ENCODE assay signal across 8 mouse cellular contexts in genomic region chr3:127498742-127499400, GRCm38 (mm10). TPM values are rescaled to one million over a fixed set of nuclear protein-coding genes. Genes with fewer than 3 reads are reported as not detected.
DNase-seq lines count a peak whose midpoint lies in the region; ATAC-seq and TF ChIP-seq lines count a peak whose summit lies in the region.

Gene Ank2, minus strand, starts transcription at chr3:127499350.

- H3K9me3 ChIP-seq in intestine, embryonic 16.5 days (ENCODE audit: control insufficient read depth, low read length): no peaks in the 10 kb centered on the region
- H3K9me3 ChIP-seq in limb, embryonic 14.5 days (ENCODE audit: control insufficient read depth, low read length): no peaks in the 10 kb centered on the region
- H3K9me3 ChIP-seq in neural tube, embryonic 12.5 days: no peaks in the 10 kb centered on the region

- peak; percentile 20 to 65 for DNase-seq in spleen, postnatal 4 days (ENCODE audit: low spot score in 2 of 2)
- DNase-seq in spleen, adult 18-20 months: no peak
- peak; percentile 66 for DNase-seq in embryo, embryonic 10.5 days (ENCODE audit: low spot score)
- peak; percentile 7 to 23 for DNase-seq in gastrocnemius, postnatal 36 days
- DNase-seq in limb, embryonic 14.5 days (ENCODE audit: low spot score): peak; percentile 71

- H3K4me2 ChIP-seq in intestine, embryonic 16.5 days (ENCODE audit: low read depth, low read length): peak within 1 kb of the TSS; percentile 100
- H3K4me2 ChIP-seq in limb, embryonic 14.5 days (replicated peaks; ENCODE audit: low read depth, low read length, severe bottlenecking): peak within 1 kb of the TSS; percentile 100
- peak within 1 kb of the TSS; percentile 99 for H3K4me2 ChIP-seq in neural tube, embryonic 12.5 days (replicated peaks)

- no peaks in the 10 kb centered on the region for H3K36me3 ChIP-seq in intestine, embryonic 16.5 days (ENCODE audit: control insufficient read depth, insufficient read depth, low read length)
- no peaks in the 10 kb centered on the region for H3K36me3 ChIP-seq in limb, embryonic 14.5 days (ENCODE audit: control insufficient read depth, insufficient read depth, low read length)
- H3K36me3 ChIP-seq in neural tube, embryonic 12.5 days: no peaks in the 10 kb centered on the region

- TF ChIP-seq POLR2A in limb, embryonic 14.5 days (IDR thresholded peaks at IDR 0.05; ENCODE audit: borderline replicate concordance, extremely low read depth, insufficient read depth, insufficient read length): no peak

- H3K4me3 ChIP-seq in intestine, embryonic 16.5 days (ENCODE audit: low read length): peak within 1 kb of the TSS; percentile 69
- H3K4me3 ChIP-seq in limb, embryonic 14.5 days (replicated peaks; ENCODE audit: low read length): peak within 1 kb of the TSS; percentile 57
- H3K4me3 ChIP-seq in neural tube, embryonic 12.5 days: peak within 1 kb of the TSS; percentile 58

- peak within 1 kb of the TSS; percentile 74 for H3K9ac ChIP-seq in intestine, embryonic 16.5 days (ENCODE audit: low read depth, low read length)
- peak within 1 kb of the TSS; percentile 54 for H3K9ac ChIP-seq in limb, embryonic 14.5 days (ENCODE audit: low read depth, low read length, severe bottlenecking)
- H3K9ac ChIP-seq in neural tube, embryonic 12.5 days: peak within 1 kb of the TSS; percentile 78

- H3K4me1 ChIP-seq in intestine, embryonic 16.5 days (ENCODE audit: control insufficient read depth, insufficient read depth, low read length): peaks cover 5% of the 10 kb centered on the region
- H3K4me1 ChIP-seq in limb, embryonic 14.5 days (ENCODE audit: control insufficient read depth, insufficient read depth, low read length): peaks cover 10% of the 10 kb centered on the region; the same call in 1 of the 2 replicates
- H3K4me1 ChIP-seq in neural tube, embryonic 12.5 days: 0 out of 2 replicates have a peak, but pooled peaks cover 11% of the 10 kb centered on the region

- peaks cover 14% of the 10 kb centered on the region; the same call in 1 of the 2 replicates for H3K27me3 ChIP-seq in intestine, embryonic 16.5 days (replicated peaks; ENCODE audit: control insufficient read depth, insufficient read depth, low read length)
- peaks cover 34% of the 10 kb centered on the region for H3K27me3 ChIP-seq in limb, embryonic 14.5 days (ENCODE audit: control insufficient read depth, insufficient read depth, low read length)
- H3K27me3 ChIP-seq in neural tube, embryonic 12.5 days (replicated peaks): peaks cover 7% of the 10 kb centered on the region; the same call in 1 of the 2 replicates

- peak; percentile 90 for ATAC-seq in intestine, embryonic 16.5 days
- ATAC-seq in limb, embryonic 14.5 days (ENCODE audit: low FRiP score, low read depth): peak; percentile 56
- peak; percentile 88 for ATAC-seq in neural tube, embryonic 12.5 days (ENCODE audit: low FRiP score, low read depth)
- no peak for ATAC-seq in activated CD4-positive, CD25-positive, alpha-beta regulatory T cell, adult 4 months

- intact Hi-C loops in gastrocnemius, postnatal 36 days (cut with DNase I): no loop called here

- WGBS in intestine, embryonic 16.5 days: under 1% methylated on average over 59 of the region's 62 CpGs
- WGBS in limb, embryonic 14.5 days: under 1% methylated on average over 48 of the region's 62 CpGs
- under 1% methylated on average over 62 of the region's 62 CpGs for WGBS in neural tube, embryonic 12.5 days

- H3K27ac ChIP-seq in intestine, embryonic 16.5 days (ENCODE audit: low read length): 0 out of 2 replicates have a peak within 1 kb of the TSS, but pooled peaks have one; percentile 17
- no peak within 1 kb of the TSS for H3K27ac ChIP-seq in limb, embryonic 14.5 days (replicated peaks; ENCODE audit: low read depth, low read length)
- H3K27ac ChIP-seq in neural tube, embryonic 12.5 days: no peak within 1 kb of the TSS

RNA-seq across cellular contexts. Expression of gene Ank2, which starts in this region (rescaled TPM):
- total RNA-seq in gastrocnemius, postnatal 36 days (2021): 100 to 1,000 TPM; 108 to 109 TPM
- polyA plus RNA-seq in intestine, embryonic 16.5 days (2015; fragmentation: Nextera tagmentation; extraction: Ambion mirVana): 14.7 and 15.8 TPM in 2 replicates
- 41.3 and 41.6 TPM in 2 replicates for polyA plus RNA-seq in limb, embryonic 14.5 days (2012; rRNA removed)
- 33.0 and 34.5 TPM in 2 replicates for polyA plus RNA-seq in limb, embryonic 14.5 days (2014; fragmentation: Nextera tagmentation; extraction: Ambion mirVana)
- 95.2 and 106 TPM in 2 replicates for polyA plus RNA-seq in neural tube, embryonic 12.5 days (2016; fragmentation: Nextera tagmentation; extraction: Ambion mirVana)
- under 1 TPM in 1 of 2 experiments, not detected in 1; 0.50 TPM for polyA plus RNA-seq in activated CD4-positive, CD25-positive, alpha-beta regulatory T cell, adult 4 months (2017; shearing (Covaris generic))

Comparison
In these comparisons a context has a peak if more than half of its experiments do, and no peak if none do; other contexts are left out.
1. RNA of gene Ank2 (polyA plus RNA-seq): 95.2 to 106 TPM in neural tube, embryonic 12.5 days, 33.0 to 41.6 TPM in limb, embryonic 14.5 days and 14.7 to 15.8 TPM in intestine, embryonic 16.5 days; 0.50 TPM in activated CD4-positive, CD25-positive, alpha-beta regulatory T cell, adult 4 months; every median in the first group is over 10 times any median in the second.
2. DNase-seq: peak in spleen, postnatal 4 days (2 of 2), embryo, embryonic 10.5 days (single experiment), gastrocnemius, postnatal 36 days (2 of 2) and limb, embryonic 14.5 days (single experiment); none in spleen, adult 18-20 months (0 of 2).
3. Peak in every context shown above with its lines, with median percentiles within 50 percentile points of each other: H3K4me2 ChIP-seq, H3K4me3 ChIP-seq and H3K9ac ChIP-seq.